Mouse (Mus musculus) retina, postnatal 7 days (tissue): ENCODE results near the gene Rab8a.

ENCODE experiments used
- DNase-seq: peaks from one replicate; pipeline ENCODE4 v3.0.0-alpha.2; 2012; ENCODE audit warnings: low read depth, low spot score

Rab8a gene

DNA sequence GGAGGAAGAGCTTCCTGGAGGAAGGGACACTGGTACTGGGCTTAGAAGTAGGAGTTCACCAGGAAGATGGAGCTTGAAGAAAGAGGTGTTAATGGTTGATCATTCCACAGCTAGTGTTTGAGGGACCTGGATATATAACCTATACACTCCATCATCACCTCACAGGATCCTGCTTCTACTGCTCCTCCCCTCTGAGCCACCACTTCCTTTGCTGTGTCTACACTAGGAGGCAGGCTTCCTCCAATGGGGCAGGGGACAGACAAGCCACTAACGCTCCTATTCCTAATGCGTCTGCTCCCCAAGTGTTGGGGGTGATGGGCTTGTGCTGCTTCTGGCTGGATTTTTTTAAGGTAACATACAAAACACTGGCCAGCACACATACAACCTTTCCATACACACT is 49.7 kb downstream of the Rab8a start:
- DNase-seq = no peak

GRCm38 (mm10) chr8:72211846-72212245 is 50.8 kb downstream of the Rab8a start:
- no peak for DNase-seq

- DNase-seq = no peak
These were observed 51.8 kb downstream of the Rab8a start, which contains the start of gene Cib3 for GRCm38 (mm10) chr8:72212751-72213150. Gene Cib3 (minus strand): TSS chr8:72212837.

DNA sequence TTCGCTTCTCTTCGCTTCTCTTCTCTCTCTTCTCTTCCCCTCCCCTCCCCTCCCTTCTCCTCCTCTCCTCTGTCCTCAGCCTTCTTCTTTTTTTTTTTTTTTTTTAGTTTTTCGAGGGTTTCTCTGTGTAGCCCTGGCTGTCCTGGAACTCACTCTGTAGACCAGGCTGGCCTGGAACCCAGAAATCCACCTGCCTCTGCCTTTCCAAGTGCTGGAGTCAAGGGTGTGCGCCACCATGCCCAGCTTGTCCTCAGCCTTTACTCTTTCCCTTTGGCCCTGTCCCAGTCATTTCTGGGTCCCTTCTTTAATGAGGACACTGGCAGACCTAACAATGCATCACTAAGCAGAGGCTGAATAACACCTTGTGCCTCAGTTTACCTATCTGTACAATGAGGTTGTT is 52.5 kb downstream of the Rab8a start, which contains the start of gene Gm11034:
Gm11034 (minus strand) TSS at position 101 of the 400 bp plus-strand sequence.
- no peak for DNase-seq

- no peak for DNase-seq
These were observed 54.1 kb downstream of the Rab8a start for GRCm38 (mm10) chr8:72215060-72215459.

GRCm38 (mm10) chr8:72215871-72216270 is 54.9 kb downstream of the Rab8a start:
- no peak for DNase-seq

GRCm38 (mm10) chr8:72218781-72219540 is 58.0 kb downstream of the Rab8a start:
- DNase-seq = no peak

- DNase-seq = peak; percentile 93
These were observed 58.8 kb downstream of the Rab8a start, which contains the start of gene Fam32a for GRCm38 (mm10) chr8:72219541-72220363. Gene Fam32a (plus strand): TSS chr8:72219730.

- no peak for DNase-seq
These were observed 59.8 kb downstream of the Rab8a start for GRCm38 (mm10) chr8:72220758-72221157.

- no peak for DNase-seq
These were observed 61.7 kb downstream of the Rab8a start for GRCm38 (mm10) chr8:72222656-72223055.
